Mouse (Mus musculus) lung, adult 2 months (tissue): ENCODE measurements around the gene Prkcg.

Experiments used
- CTCF ChIP-seq: fragments of 200-500 bp; IDR thresholded peaks from 2 replicates; pipeline ENCODE4 v1.5.1; 2011; ENCODE audit warnings: mild to moderate bottlenecking, low read length, control low read depth; ENCODE audit not compliant: insufficient read depth
- POLR2A ChIP-seq: fragments of 200-500 bp; IDR thresholded peaks from 2 replicates; pipeline ENCODE4 v1.6.1; 2011; ENCODE audit warnings: low read depth, mild to moderate bottlenecking, control low read depth, low read length, borderline replicate concordance; ENCODE audit errors: extremely low read depth

- no peak for TF ChIP-seq CTCF
- no peak for TF ChIP-seq POLR2A
Observed at GRCm38 (mm10) chr7:3360678-3361077, 71.7 kb downstream of the Prkcg start.
